Mouse (Mus musculus): ENCODE data around the gene Popdc2.
A peak's percentile ranks its signal among the peaks of the same experiment; 100 is the strongest.
"Not testable (repeated sequence)": the region's sequence is repeated elsewhere in the genome, so short reads cannot be mapped to it uniquely, and the experiment has no call there.

The Popdc2 gene

DNA sequence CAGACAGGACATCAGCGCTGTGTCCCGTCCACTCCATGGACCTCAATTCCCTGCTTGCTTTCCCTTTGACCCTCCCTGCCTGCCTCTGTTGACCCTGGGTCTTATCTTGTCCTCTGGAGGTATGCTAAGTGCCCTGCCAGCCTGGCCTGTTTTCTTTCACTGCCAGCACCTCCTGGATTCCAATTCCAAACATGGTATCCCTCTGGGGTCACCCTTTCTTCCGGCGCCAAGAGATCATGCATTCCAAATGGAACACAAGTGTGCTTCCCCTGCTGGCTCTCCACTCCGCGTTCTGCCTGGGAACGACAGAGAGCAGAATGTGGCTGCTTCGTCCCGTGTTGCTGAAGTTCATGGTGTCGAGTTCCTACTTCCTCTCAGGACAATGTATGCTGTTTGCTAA lies at the start of gene Popdc2:
Gene Popdc2 (plus strand): TSS at position 277 of the 400 bp plus-strand sequence.
- no peak for DNase-seq (ENCODE audit: low spot score)

- no peak for DNase-seq (ENCODE audit: low spot score)
Observed at GRCm38 (mm10) chr16:38318492-38318891, 43.5 kb upstream of the Popdc2 start.

GRCm38 (mm10) chr16:38319087-38319486 lies 42.9 kb upstream of the Popdc2 start:
- DNase-seq (ENCODE audit: low spot score) = no peak

DNA sequence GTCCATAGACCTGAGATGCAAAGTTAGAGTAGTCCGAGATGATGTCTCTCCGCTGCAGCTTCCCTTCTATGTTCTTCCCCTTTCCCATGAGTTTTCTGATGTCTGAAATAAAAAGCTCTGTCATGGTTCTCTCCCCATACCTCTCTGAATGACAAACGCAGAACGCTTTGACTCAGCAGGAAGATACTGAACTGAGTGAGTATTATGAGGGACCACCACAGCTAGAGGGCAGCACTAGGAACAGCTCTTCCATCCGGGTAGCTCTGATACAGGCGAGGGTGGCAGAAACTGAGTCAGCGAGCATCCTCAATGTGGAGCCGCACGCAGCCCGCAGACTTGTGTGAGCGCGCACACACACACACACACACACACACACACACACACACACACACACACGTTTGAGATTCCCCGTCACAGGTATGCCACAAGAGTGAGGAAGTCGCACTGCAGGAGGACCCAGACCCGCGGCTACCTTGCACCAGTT lies 40.5 kb upstream of the Popdc2 start:
- DNase-seq (ENCODE audit: low spot score) = peak; percentile 32

- DNase-seq (ENCODE audit: low spot score) = no peak
Observed at GRCm38 (mm10) chr16:38324311-38324710, 37.7 kb upstream of the Popdc2 start.

- DNase-seq (ENCODE audit: low spot score) = no peak
Observed at GRCm38 (mm10) chr16:38326778-38327397, 35.1 kb upstream of the Popdc2 start.

GRCm38 (mm10) chr16:38329340-38329739 lies 32.7 kb upstream of the Popdc2 start:
- no peak for DNase-seq (ENCODE audit: low spot score)

- DNase-seq (ENCODE audit: low spot score) = no peak
Observed at GRCm38 (mm10) chr16:38334431-38334830, 27.6 kb upstream of the Popdc2 start.

GRCm38 (mm10) chr16:38338077-38338476 lies 23.9 kb upstream of the Popdc2 start:
- DNase-seq (ENCODE audit: low spot score) = not testable (repeated sequence)

GRCm38 (mm10) chr16:38341396-38342324 lies 20.3 kb upstream of the Popdc2 start, which contains the start of gene Maats1:
Gene Maats1 (minus strand): TSS chr16:38342143.
- peak; percentile 81 for DNase-seq (ENCODE audit: low spot score)

- DNase-seq (ENCODE audit: low spot score) = no peak
Observed at GRCm38 (mm10) chr16:38344941-38345725, 16.9 kb upstream of the Popdc2 start.

DNA sequence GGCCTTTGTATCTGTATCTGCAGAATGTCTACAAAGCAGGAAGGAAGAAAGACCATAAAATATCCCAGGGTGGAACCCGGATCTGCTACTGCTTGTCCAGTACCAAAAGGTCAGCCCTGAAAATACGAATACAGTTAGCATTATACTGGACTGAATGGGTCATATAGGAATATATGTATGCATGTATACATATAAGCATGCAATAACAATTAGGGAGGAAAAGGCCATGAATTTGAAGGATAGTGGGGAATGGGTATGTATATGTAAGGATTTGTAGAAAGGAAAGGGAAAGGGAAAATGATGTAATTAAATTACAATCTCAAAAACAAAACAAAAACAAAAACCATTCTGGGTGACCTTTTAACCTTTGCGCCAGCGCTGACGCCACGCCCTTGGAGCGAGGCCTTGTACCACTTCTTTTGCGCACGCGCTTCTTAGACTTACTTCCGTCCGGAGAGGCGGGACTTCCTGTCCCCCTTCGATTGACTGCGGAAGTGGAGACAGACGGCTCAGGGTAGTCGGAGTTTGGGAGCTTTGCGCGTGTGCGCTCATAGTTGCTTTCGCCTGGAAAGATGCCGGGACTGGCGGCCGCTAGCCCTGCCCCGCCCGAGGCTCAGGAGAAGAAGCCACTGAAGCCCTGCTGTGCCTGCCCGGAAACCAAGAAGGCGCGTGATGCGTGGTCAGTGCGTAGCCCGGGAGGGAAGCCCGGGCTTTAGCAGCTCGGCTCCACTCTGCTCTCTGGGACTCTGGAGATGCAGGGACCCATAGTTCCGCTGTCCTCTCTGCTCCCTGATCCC lies 15.3 kb upstream of the Popdc2 start, which contains the start of the genes Cox17 and Gm21987:
Gene Cox17 (plus strand): TSS at position 463 of the 797 bp plus-strand sequence.
Gene Gm21987 (plus strand): TSS at position 512 of the 797 bp plus-strand sequence.
- DNase-seq (ENCODE audit: low spot score) = peak; percentile 93

GRCm38 (mm10) chr16:38347588-38347987 lies 14.4 kb upstream of the Popdc2 start:
- no peak for DNase-seq (ENCODE audit: low spot score)

GRCm38 (mm10) chr16:38348217-38348761 lies 13.7 kb upstream of the Popdc2 start:
- no peak for DNase-seq (ENCODE audit: low spot score)

GRCm38 (mm10) chr16:38349881-38350280 lies 12.1 kb upstream of the Popdc2 start:
- DNase-seq (ENCODE audit: low spot score) = no peak

GRCm38 (mm10) chr16:38350361-38350855 lies 11.6 kb upstream of the Popdc2 start:
- no peak for DNase-seq (ENCODE audit: low spot score)

DNA sequence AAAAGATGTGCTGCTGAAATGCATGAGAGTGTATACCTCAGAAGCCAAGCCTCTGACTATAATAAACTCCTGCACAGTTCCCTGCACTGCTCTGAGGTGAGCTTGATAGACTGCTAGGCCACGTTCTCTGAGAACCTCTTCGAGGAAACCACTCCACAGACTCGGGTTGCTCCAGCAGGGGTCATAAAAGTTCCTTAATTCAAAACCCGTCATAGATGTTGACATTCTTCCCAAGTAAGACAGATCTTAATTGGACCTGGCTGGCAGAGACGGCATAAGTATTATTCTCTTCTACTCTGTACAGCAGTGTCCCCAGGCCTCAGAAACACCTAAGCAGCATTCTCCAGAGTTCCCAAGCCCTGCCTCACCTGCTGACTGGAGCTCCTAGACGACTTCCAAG lies 11.1 kb upstream of the Popdc2 start:
- no peak for DNase-seq (ENCODE audit: low spot score)

DNA sequence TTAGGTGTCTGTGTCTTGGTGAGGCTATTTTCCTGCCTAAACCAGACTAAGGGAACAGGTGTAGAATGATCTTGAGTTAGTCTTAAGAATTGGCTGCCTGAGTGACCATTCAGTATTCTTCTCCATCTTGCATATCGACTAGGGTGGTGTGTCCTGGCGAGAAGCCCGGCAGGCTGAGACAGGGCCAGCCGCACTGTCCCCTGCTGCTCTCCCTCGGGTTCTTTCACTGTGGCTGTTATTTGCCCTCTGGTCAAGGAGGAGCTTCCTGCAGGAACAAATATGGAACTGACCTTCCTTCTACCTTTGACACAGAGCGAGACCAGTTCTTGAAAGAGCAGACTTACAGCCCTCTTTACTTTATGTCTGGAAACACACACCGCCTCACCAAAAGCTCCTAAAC lies 10.0 kb upstream of the Popdc2 start:
- DNase-seq (ENCODE audit: low spot score) = no peak

DNA sequence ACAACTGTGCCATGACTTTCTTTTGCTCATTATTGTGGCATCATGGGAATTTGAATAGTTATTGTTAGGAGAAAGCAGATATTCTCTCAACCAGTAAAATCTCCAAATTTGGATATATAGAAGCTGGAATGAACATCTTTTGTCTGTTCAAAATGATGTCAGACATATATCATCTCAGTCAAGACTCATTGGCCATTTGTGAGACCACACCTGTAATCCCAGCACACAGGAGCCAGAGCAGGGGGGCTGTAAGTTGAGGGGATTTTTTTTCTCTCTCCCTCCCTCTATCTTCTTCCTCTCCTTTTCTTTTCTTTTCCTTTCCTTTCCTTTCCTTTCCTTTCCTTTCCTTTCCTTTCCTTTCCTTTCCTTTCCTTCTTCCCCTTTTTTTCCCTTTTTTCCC lies 9.2 kb upstream of the Popdc2 start:
- no peak for DNase-seq (ENCODE audit: low spot score)

- no peak for DNase-seq (ENCODE audit: low spot score)
Observed at GRCm38 (mm10) chr16:38353642-38354041, 8.4 kb upstream of the Popdc2 start.

Measured in urinary bladder, postnatal 14 days (tissue).